Mouse (Mus musculus) embryonic facial prominence, embryonic 12.5 days (tissue): ENCODE measurements at regions not wholly inside any gene's neighbourhood (a gene's known extent, or its start where the extent isn't known, plus 50 kb on each side); places are given as distances from the start of the nearest gene placed in this dataset.

Source experiments
- ATAC-seq: fragments of 200-750 bp; cut with Nextera tagmentation; 2 replicates; pipeline ENCODE4 v1.8.0; 2017; ENCODE audit not compliant: insufficient number of reproducible peaks, insufficient read depth, low FRiP score, low TSS enrichment
- H3K27ac ChIP-seq: fragments of 300-500 bp; sonication (generic); 2 replicates; pipeline ENCODE4 v1.5.1; 2016; ENCODE audit warnings: mild to moderate bottlenecking
- H3K27me3 ChIP-seq: fragments of 300-500 bp; sonication (generic); 2 replicates; pipeline ENCODE4 v1.6.1; 2016; ENCODE audit warnings: mild to moderate bottlenecking, moderate library complexity
- H3K36me3 ChIP-seq: fragments of 300-500 bp; sonication (generic); 2 replicates; pipeline ENCODE4 v1.6.1; 2016; ENCODE audit warnings: mild to moderate bottlenecking
- H3K4me1 ChIP-seq: fragments of 300-500 bp; sonication (generic); 2 replicates; pipeline ENCODE4 v1.6.1; 2016
- H3K4me2 ChIP-seq: fragments of 300-500 bp; sonication (generic); replicated peaks from 2 replicates; pipeline ENCODE4 v1.6.1; 2016; ENCODE audit warnings: mild to moderate bottlenecking, moderate library complexity
- H3K4me3 ChIP-seq: fragments of 300-500 bp; sonication (generic); 2 replicates; pipeline ENCODE4 v1.5.1; 2016; ENCODE audit warnings: mild to moderate bottlenecking
- H3K9ac ChIP-seq: fragments of 300-500 bp; sonication (generic); 2 replicates; pipeline ENCODE4 v1.6.1; 2016; ENCODE audit warnings: mild to moderate bottlenecking, moderate library complexity
- H3K9me3 ChIP-seq: fragments of 300-500 bp; sonication (generic); 2 replicates; pipeline ENCODE4 v1.6.1; 2016; ENCODE audit warnings: mild to moderate bottlenecking, moderate library complexity
- WGBS: fragments of 180-500 bp; shearing (Covaris S2); methylation state at CpG from one replicate; pipeline ENCODE4 v1.1.7; 2016; 5-methylcytosine and 5-hydroxymethylcytosine counted together

- H3K4me1 ChIP-seq, result no peaks in the 10 kb centered on the region
- H3K27me3 ChIP-seq, result no peaks in the 10 kb centered on the region
- no peak overlapping the region for H3K9ac ChIP-seq
- no peaks in the 10 kb centered on the region for H3K36me3 ChIP-seq
- no peak for ATAC-seq
- WGBS, result 91% methylated on average over 4 of the region's 4 CpGs
- no peak overlapping the region for H3K4me3 ChIP-seq
- H3K9me3 ChIP-seq, result no peaks in the 10 kb centered on the region
- no peak overlapping the region for H3K4me2 ChIP-seq
- H3K27ac ChIP-seq, result no peak overlapping the region
These were observed 606.3 kb upstream of the Dmac1 start for GRCm38 (mm10) chr4:75884371-75884770.

- Histone ChIP-seq H3K9ac (no peak overlapping the region), H3K4me3 (no peak overlapping the region)
These were observed 591.7 kb upstream of the Dmac1 start for GRCm38 (mm10) chr4:75869771-75870170.

GRCm38 (mm10) chr4:75861076-75861475 is 583.0 kb upstream of the Dmac1 start:
- H3K27me3 ChIP-seq, result no peaks in the 10 kb centered on the region
- 0 out of 2 replicates have a peak, but pooled peaks cover 3% of the 10 kb centered on the region for H3K4me1 ChIP-seq
- H3K4me2 ChIP-seq, result no peak overlapping the region
- ATAC-seq, result no peak
- H3K9ac ChIP-seq, result no peak overlapping the region
- no peak overlapping the region for H3K27ac ChIP-seq
- no peaks in the 10 kb centered on the region for H3K36me3 ChIP-seq
- no peak overlapping the region for H3K4me3 ChIP-seq
- WGBS, result 78% methylated on average over 2 of the region's 2 CpGs
- H3K9me3 ChIP-seq, result no peaks in the 10 kb centered on the region

More at GRCm38 (mm10) chr4:75869771-75870170, 591.7 kb upstream of the Dmac1 start:
- Histone ChIP-seq H3K9me3 (no peaks in the 10 kb centered on the region), H3K36me3 (no peaks in the 10 kb centered on the region), H3K4me1 (no peaks in the 10 kb centered on the region), H3K27ac (no peak overlapping the region), H3K27me3 (no peaks in the 10 kb centered on the region), H3K4me2 (no peak overlapping the region)
- ATAC-seq, result no peak
- 44% methylated on average over 1 of the region's 1 CpGs for WGBS

DNA sequence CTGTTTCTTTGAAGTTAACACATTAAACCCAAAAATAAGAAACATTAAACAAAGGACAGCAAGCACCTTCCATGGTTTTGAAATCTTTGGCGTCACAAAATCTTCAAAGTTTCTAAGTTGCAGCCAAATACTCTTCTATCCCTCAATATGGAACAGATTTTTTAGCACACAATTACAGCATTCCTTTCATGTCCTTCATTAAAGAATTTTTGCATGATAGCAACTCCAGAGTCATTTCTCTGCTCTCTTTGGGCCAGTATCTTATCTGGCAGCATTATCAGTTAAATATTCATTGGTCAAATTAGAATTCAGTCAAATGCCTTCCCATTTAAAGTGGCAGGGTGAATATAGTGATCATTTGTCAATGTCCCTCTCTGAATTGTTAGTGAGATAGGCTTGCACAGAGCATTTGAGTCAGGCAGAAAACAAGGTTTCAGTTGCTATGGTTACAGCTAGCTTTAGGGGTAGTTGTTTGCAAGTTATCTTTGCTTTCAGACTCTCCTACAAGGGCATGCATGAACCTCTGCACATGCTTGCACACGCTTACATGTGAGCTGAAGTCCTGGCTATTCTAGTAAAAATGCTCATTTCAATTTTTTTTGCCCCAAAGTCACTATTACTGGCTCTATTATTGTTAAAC is 579.8 kb upstream of the Dmac1 start:
- WGBS, result 77% methylated on average over 2 of the region's 2 CpGs
- H3K9ac ChIP-seq, result no peak overlapping the region
- H3K4me1 ChIP-seq, result 0 out of 2 replicates have a peak, but pooled peaks cover 3% of the 10 kb centered on the region
- no peak overlapping the region for H3K27ac ChIP-seq
- no peaks in the 10 kb centered on the region for H3K9me3 ChIP-seq
- no peaks in the 10 kb centered on the region for H3K36me3 ChIP-seq
- H3K4me3 ChIP-seq, result no peak overlapping the region
- H3K27me3 ChIP-seq, result no peaks in the 10 kb centered on the region
- H3K4me2 ChIP-seq, result no peak overlapping the region
- ATAC-seq, result no peak

- no peaks in the 10 kb centered on the region for H3K27me3 ChIP-seq
- 22% methylated on average over 6 of the region's 6 CpGs for WGBS
- H3K4me2 ChIP-seq, result no peak overlapping the region
- H3K27ac ChIP-seq, result no peak overlapping the region
- H3K9me3 ChIP-seq, result no peaks in the 10 kb centered on the region
- 0 out of 2 replicates have a peak, but pooled peaks cover 3% of the 10 kb centered on the region for H3K4me1 ChIP-seq
- ATAC-seq, result no peak
- no peaks in the 10 kb centered on the region for H3K36me3 ChIP-seq
- H3K4me3 ChIP-seq, result no peak overlapping the region
- H3K9ac ChIP-seq, result no peak overlapping the region
These were observed 577.7 kb upstream of the Dmac1 start for GRCm38 (mm10) chr4:75855688-75856296.

DNA sequence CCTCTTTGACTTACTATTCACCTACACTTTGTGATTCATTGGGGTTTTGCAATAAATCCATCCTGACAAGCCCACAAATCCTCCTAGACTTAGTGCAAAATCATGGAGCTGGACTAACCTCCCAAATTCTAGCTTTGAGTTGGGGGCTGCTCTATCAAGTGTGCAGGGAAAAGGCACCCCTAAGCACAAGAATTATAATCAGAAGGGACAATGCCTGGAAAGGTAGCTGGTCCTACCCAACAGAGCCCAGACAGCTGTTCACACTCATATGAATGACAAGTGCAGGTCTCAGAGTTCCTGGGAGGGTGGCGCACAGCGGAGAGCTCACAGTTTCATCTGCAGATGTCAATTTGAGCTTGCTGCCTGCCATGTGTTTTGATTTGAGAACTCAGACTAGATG is 572.2 kb upstream of the Dmac1 start:
- Histone ChIP-seq H3K27me3 (no peaks in the 10 kb centered on the region), H3K4me2 (no peak overlapping the region), H3K4me3 (no peak overlapping the region), H3K9me3 (no peaks in the 10 kb centered on the region), H3K27ac (no peak overlapping the region), H3K36me3 (no peaks in the 10 kb centered on the region), H3K9ac (no peak overlapping the region), H3K4me1 (no peaks in the 10 kb centered on the region)
- WGBS, result 78% methylated on average over 2 of the region's 2 CpGs
- no peak for ATAC-seq

DNA sequence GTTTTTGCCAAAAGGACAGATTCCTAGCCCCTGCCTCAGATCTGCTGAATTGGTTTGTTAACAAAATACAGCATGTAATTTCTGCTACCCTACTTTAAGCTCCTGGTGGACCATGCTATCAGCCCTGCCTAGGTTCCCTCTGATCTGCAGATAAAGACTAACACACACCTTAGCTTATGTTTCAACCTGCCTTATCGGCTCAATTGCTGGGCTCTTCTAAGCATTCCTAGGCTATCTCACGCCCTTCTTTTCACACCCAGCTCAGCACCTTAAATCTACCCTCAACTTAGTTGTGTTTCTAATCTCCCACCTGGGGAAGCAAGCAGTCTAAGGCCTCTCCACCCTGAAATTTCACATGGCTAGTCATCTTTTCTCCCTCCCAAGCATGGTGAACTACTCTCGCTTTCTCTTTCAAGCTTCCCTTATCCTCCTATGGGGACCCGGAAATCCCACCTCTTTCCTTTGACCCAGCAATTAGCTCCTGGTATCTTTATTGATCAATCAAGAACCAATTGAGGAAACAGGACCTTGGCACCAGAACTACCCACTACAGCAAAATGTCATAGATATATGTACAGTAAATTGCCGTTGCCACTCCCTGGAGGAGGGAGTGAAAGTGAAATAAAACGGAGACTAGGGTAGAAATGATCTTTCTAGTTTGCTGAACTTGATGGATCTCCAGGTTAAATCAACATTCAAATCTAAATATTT is 569.7 kb upstream of the Dmac1 start:
- Histone ChIP-seq H3K9me3 (no peaks in the 10 kb centered on the region), H3K4me3 (no peak overlapping the region), H3K36me3 (no peaks in the 10 kb centered on the region), H3K27ac (no peak overlapping the region), H3K27me3 (no peaks in the 10 kb centered on the region), H3K4me1 (no peaks in the 10 kb centered on the region), H3K9ac (no peak overlapping the region), H3K4me2 (no peak overlapping the region)
- ATAC-seq, result no peak
- 86% methylated on average over 6 of the region's 6 CpGs for WGBS

- H3K9me3 ChIP-seq, result no peaks in the 10 kb centered on the region
- ATAC-seq, result no peak
- no peak overlapping the region for H3K4me3 ChIP-seq
- no peaks in the 10 kb centered on the region for H3K4me1 ChIP-seq
- H3K4me2 ChIP-seq, result no peak overlapping the region
- no peaks in the 10 kb centered on the region for H3K36me3 ChIP-seq
- H3K9ac ChIP-seq, result no peak overlapping the region
- no peak overlapping the region for H3K27ac ChIP-seq
- H3K27me3 ChIP-seq, result no peaks in the 10 kb centered on the region
- 81% methylated on average over 3 of the region's 3 CpGs for WGBS
These were observed 566.9 kb upstream of the Dmac1 start for GRCm38 (mm10) chr4:75845021-75845420.

DNA sequence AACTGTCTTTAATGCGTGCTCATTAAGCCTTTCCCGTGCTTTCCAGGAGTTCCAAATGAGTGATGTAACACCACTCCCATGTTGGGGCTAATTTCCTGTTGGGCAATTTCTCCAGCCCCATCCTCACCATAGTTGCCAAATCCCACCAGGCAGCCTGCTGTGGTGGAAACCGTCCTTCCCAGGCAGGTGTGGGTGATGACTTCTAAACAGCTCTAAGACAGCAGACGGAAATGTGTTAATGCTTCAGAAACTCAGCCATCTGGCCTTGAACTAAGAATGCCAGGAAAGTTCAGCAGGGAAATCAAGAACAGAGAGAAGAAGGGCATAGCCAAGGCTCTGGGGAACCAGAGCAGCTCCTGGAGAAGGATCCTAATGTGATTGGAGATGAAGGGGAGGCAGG is 560.5 kb upstream of the Dmac1 start:
- Histone ChIP-seq H3K4me1 (no peaks in the 10 kb centered on the region), H3K27ac (no peak overlapping the region), H3K27me3 (no peaks in the 10 kb centered on the region), H3K9ac (no peak overlapping the region), H3K4me3 (no peak overlapping the region), H3K36me3 (no peaks in the 10 kb centered on the region), H3K4me2 (no peak overlapping the region), H3K9me3 (no peaks in the 10 kb centered on the region)
- WGBS, result 56% methylated on average over 4 of the region's 4 CpGs
- ATAC-seq, result no peak

DNA sequence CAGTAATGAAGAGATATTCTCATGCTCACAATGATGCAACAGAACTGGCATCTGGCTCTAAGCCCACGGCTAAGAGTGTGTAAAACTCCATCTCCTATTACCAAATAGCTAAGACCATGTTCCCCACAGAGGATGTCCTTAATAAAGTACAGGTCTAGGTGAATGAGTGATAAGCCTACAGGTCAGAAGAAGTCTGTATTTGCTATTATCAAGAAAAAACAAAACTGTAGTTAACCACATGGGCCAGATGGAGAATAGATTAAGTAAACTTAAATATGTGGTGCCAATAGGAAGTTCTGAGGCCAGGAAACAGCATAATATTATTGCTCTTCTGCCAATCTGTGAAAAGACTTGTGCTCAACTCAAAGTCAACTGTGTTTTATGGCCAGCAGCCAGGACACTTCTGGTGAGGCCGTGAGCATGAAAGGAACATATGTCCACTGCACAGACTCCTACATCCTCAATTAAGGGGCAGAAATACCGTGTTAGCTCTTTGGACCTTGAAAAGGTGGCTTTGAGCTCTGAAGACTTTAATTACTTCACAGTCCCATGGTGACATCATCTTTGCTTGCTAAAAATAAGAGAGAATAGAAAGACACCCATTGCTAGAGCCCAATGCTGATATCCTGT is 549.1 kb upstream of the Dmac1 start:
- no peak overlapping the region for H3K4me2 ChIP-seq
- no peak overlapping the region for H3K4me3 ChIP-seq
- H3K27me3 ChIP-seq, result no peaks in the 10 kb centered on the region
- no peak for ATAC-seq
- no peak overlapping the region for H3K9ac ChIP-seq
- H3K9me3 ChIP-seq, result no peaks in the 10 kb centered on the region
- H3K4me1 ChIP-seq, result no peaks in the 10 kb centered on the region
- WGBS, result 69% methylated on average over 3 of the region's 3 CpGs
- no peaks in the 10 kb centered on the region for H3K36me3 ChIP-seq
- H3K27ac ChIP-seq, result no peak overlapping the region

DNA sequence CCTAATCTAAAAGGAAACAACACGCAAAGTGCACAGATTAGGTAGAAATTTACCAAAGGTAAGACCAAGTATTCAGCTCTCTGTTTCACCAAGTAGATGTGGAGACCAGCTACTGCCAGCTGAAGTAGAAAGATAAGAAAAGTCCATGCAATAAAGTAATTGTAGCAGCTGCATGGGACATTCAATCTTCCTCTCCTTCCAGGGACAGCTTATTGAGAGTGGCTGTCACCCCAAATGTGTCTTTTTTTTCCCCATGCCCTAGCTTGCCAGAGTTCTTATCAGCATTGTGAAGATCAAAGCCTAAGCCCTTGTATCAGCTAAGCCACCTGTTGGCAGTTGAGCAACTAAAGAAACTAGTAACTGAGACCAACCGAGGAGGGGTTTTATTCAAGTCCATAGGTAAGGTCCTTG is 541.1 kb upstream of the Dmac1 start:
- ATAC-seq, result no peak
- no peaks in the 10 kb centered on the region for H3K9me3 ChIP-seq
- no peak overlapping the region for H3K9ac ChIP-seq
- no peak overlapping the region for H3K4me3 ChIP-seq
- H3K36me3 ChIP-seq, result no peaks in the 10 kb centered on the region
- H3K4me1 ChIP-seq, result no peaks in the 10 kb centered on the region
- H3K4me2 ChIP-seq, result no peak overlapping the region
- H3K27me3 ChIP-seq, result no peaks in the 10 kb centered on the region
- H3K27ac ChIP-seq, result no peak overlapping the region
- WGBS, result 73% methylated on average over 2 of the region's 2 CpGs

GRCm38 (mm10) chr4:75816026-75816425 is 537.9 kb upstream of the Dmac1 start:
- Histone ChIP-seq H3K4me1 (no peaks in the 10 kb centered on the region), H3K9me3 (no peaks in the 10 kb centered on the region), H3K27me3 (no peaks in the 10 kb centered on the region), H3K9ac (no peak overlapping the region), H3K36me3 (no peaks in the 10 kb centered on the region), H3K4me2 (no peak overlapping the region), H3K4me3 (no peak overlapping the region), H3K27ac (no peak overlapping the region)
- ATAC-seq, result no peak
- 91% methylated on average over 4 of the region's 4 CpGs for WGBS
